Mouse (Mus musculus): ENCODE results near the gene Rsph1. TPM values are rescaled to one million over a fixed set of nuclear protein-coding genes. Genes with fewer than 3 reads are reported as not detected.

Gene Rsph1
- polyA plus RNA-seq, 1 experiment from 2014 or later: 1.1 TPM

- 76% methylated on average over 6 of the region's 6 CpGs for WGBS
- no peak for ATAC-seq (ENCODE audit: insufficient number of reproducible peaks, insufficient read depth, low FRiP score, low TSS enrichment)
- Histone ChIP-seq H3K36me3 (no peaks in the 10 kb centered on the region), H3K9ac (no peak overlapping the region), H3K9me3 (no peaks in the 10 kb centered on the region), H3K27ac (no peak overlapping the region), H3K4me3 (no peak overlapping the region), H3K27me3 (no peaks in the 10 kb centered on the region), H3K4me2 (replicated peaks) (no peak overlapping the region), H3K4me1 (peaks cover 5% of the 10 kb centered on the region; the same call in 1 of the 2 replicates)
These were observed 38.8 kb upstream of the Rsph1 start for GRCm38 (mm10) chr17:31315993-31316392.

GRCm38 (mm10) chr17:31315046-31315792 lies 38.0 kb upstream of the Rsph1 start:
- WGBS: 35% methylated on average over 13 of the region's 13 CpGs
- H3K27ac ChIP-seq: no peak overlapping the region
- H3K27me3 ChIP-seq: no peaks in the 10 kb centered on the region
- H3K4me1 ChIP-seq: peaks cover 5% of the 10 kb centered on the region; the same call in 1 of the 2 replicates
- H3K36me3 ChIP-seq: no peaks in the 10 kb centered on the region
- H3K9me3 ChIP-seq: no peaks in the 10 kb centered on the region
- ATAC-seq (ENCODE audit: insufficient number of reproducible peaks, insufficient read depth, low FRiP score, low TSS enrichment): no peak
- H3K9ac ChIP-seq: no peak overlapping the region
- no peak overlapping the region for H3K4me3 ChIP-seq
- no peak overlapping the region for H3K4me2 ChIP-seq (replicated peaks)

- ATAC-seq (ENCODE audit: insufficient number of reproducible peaks, insufficient read depth, low FRiP score, low TSS enrichment): no peak
- H3K36me3 ChIP-seq: no peaks in the 10 kb centered on the region
These were observed 35.5 kb upstream of the Rsph1 start for GRCm38 (mm10) chr17:31312648-31313047.

GRCm38 (mm10) chr17:31311047-31311446 lies 33.9 kb upstream of the Rsph1 start:
- ATAC-seq (ENCODE audit: insufficient number of reproducible peaks, insufficient read depth, low FRiP score, low TSS enrichment): no peak
- H3K27ac ChIP-seq: no peak overlapping the region
- no peaks in the 10 kb centered on the region for H3K27me3 ChIP-seq
- H3K4me1 ChIP-seq: peaks cover 14% of the 10 kb centered on the region; the same call in 1 of the 2 replicates
- H3K9ac ChIP-seq: no peak overlapping the region
- H3K4me2 ChIP-seq (replicated peaks): no peak overlapping the region
- H3K36me3 ChIP-seq: no peaks in the 10 kb centered on the region
- H3K4me3 ChIP-seq: no peak overlapping the region
- no peaks in the 10 kb centered on the region for H3K9me3 ChIP-seq
- WGBS: 79% methylated on average over 9 of the region's 9 CpGs

More at GRCm38 (mm10) chr17:31312648-31313047, 35.5 kb upstream of the Rsph1 start:
- no peak overlapping the region for H3K4me3 ChIP-seq
- H3K27me3 ChIP-seq: no peaks in the 10 kb centered on the region
- H3K9ac ChIP-seq: no peak overlapping the region
- H3K4me2 ChIP-seq (replicated peaks): no peak overlapping the region
- no peaks in the 10 kb centered on the region for H3K9me3 ChIP-seq
- WGBS: 62% methylated on average over 10 of the region's 10 CpGs
- no peak overlapping the region for H3K27ac ChIP-seq
- peaks cover 14% of the 10 kb centered on the region; the same call in 1 of the 2 replicates for H3K4me1 ChIP-seq

GRCm38 (mm10) chr17:31309281-31309793 lies 32.2 kb upstream of the Rsph1 start:
- Histone ChIP-seq H3K9ac (no peak overlapping the region), H3K4me2 (replicated peaks) (no peak overlapping the region), H3K4me1 (peaks cover 18% of the 10 kb centered on the region; the same call in 1 of the 2 replicates), H3K27me3 (no peaks in the 10 kb centered on the region), H3K36me3 (no peaks in the 10 kb centered on the region), H3K9me3 (no peaks in the 10 kb centered on the region), H3K27ac (no peak overlapping the region), H3K4me3 (no peak overlapping the region)
- WGBS: 25% methylated on average over 6 of the region's 6 CpGs
- ATAC-seq (ENCODE audit: insufficient number of reproducible peaks, insufficient read depth, low FRiP score, low TSS enrichment): no peak

- no peak for ATAC-seq (ENCODE audit: insufficient number of reproducible peaks, insufficient read depth, low FRiP score, low TSS enrichment)
- Histone ChIP-seq H3K27ac (no peak overlapping the region), H3K27me3 (no peaks in the 10 kb centered on the region), H3K4me2 (replicated peaks) (no peak overlapping the region), H3K4me1 (peaks cover 18% of the 10 kb centered on the region; the same call in 1 of the 2 replicates), H3K4me3 (no peak overlapping the region), H3K9ac (no peak overlapping the region), H3K36me3 (no peaks in the 10 kb centered on the region), H3K9me3 (no peaks in the 10 kb centered on the region)
- WGBS: 91% methylated on average over 7 of the region's 7 CpGs
These were observed 31.2 kb upstream of the Rsph1 start for GRCm38 (mm10) chr17:31308291-31308816.

GRCm38 (mm10) chr17:31307756-31308155 lies 30.6 kb upstream of the Rsph1 start:
- no peak overlapping the region for H3K4me3 ChIP-seq
- H3K4me1 ChIP-seq: peaks cover 18% of the 10 kb centered on the region; the same call in 1 of the 2 replicates
- ATAC-seq (ENCODE audit: insufficient number of reproducible peaks, insufficient read depth, low FRiP score, low TSS enrichment): no peak
- 66% methylated on average over 3 of the region's 3 CpGs for WGBS
- no peaks in the 10 kb centered on the region for H3K36me3 ChIP-seq
- H3K4me2 ChIP-seq (replicated peaks): no peak overlapping the region
- no peaks in the 10 kb centered on the region for H3K9me3 ChIP-seq
- no peak overlapping the region for H3K9ac ChIP-seq
- H3K27ac ChIP-seq: no peak overlapping the region
- no peaks in the 10 kb centered on the region for H3K27me3 ChIP-seq

- H3K4me3 ChIP-seq: no peak overlapping the region
- no peak overlapping the region for H3K27ac ChIP-seq
- no peak for ATAC-seq (ENCODE audit: insufficient number of reproducible peaks, insufficient read depth, low FRiP score, low TSS enrichment)
- 9% methylated on average over 5 of the region's 5 CpGs for WGBS
- no peaks in the 10 kb centered on the region for H3K27me3 ChIP-seq
- H3K36me3 ChIP-seq: no peaks in the 10 kb centered on the region
- no peaks in the 10 kb centered on the region for H3K9me3 ChIP-seq
- peaks cover 18% of the 10 kb centered on the region; the same call in 1 of the 2 replicates for H3K4me1 ChIP-seq
- no peak overlapping the region for H3K4me2 ChIP-seq (replicated peaks)
- H3K9ac ChIP-seq: no peak overlapping the region
These were observed 28.6 kb upstream of the Rsph1 start for GRCm38 (mm10) chr17:31305776-31306120.

- ATAC-seq (ENCODE audit: insufficient number of reproducible peaks, insufficient read depth, low FRiP score, low TSS enrichment): no peak
- Histone ChIP-seq H3K4me1 (peaks cover 18% of the 10 kb centered on the region; the same call in 1 of the 2 replicates), H3K4me3 (no peak overlapping the region), H3K27me3 (no peaks in the 10 kb centered on the region), H3K4me2 (replicated peaks) (no peak overlapping the region), H3K36me3 (no peaks in the 10 kb centered on the region), H3K27ac (no peak overlapping the region), H3K9ac (no peak overlapping the region), H3K9me3 (no peaks in the 10 kb centered on the region)
- whole genome bisulfite sequencing: 24% methylated on average over 12 of the region's 12 CpGs
These were observed 28.0 kb upstream of the Rsph1 start for GRCm38 (mm10) chr17:31304895-31305775.

GRCm38 (mm10) chr17:31303401-31303800 lies 26.2 kb upstream of the Rsph1 start:
- WGBS: 71% methylated on average over 4 of the region's 4 CpGs
- Histone ChIP-seq H3K27ac (no peak overlapping the region), H3K27me3 (no peaks in the 10 kb centered on the region), H3K9me3 (no peaks in the 10 kb centered on the region), H3K36me3 (no peaks in the 10 kb centered on the region), H3K9ac (no peak overlapping the region), H3K4me2 (replicated peaks) (no peak overlapping the region), H3K4me3 (no peak overlapping the region), H3K4me1 (peaks cover 9% of the 10 kb centered on the region; the same call in 1 of the 2 replicates)
- ATAC-seq (ENCODE audit: insufficient number of reproducible peaks, insufficient read depth, low FRiP score, low TSS enrichment): no peak

GRCm38 (mm10) chr17:31300736-31301135 lies 23.6 kb upstream of the Rsph1 start:
- no peaks in the 10 kb centered on the region for H3K36me3 ChIP-seq
- no peak for ATAC-seq (ENCODE audit: insufficient number of reproducible peaks, insufficient read depth, low FRiP score, low TSS enrichment)
- no peak overlapping the region for H3K27ac ChIP-seq
- no peak overlapping the region for H3K4me2 ChIP-seq (replicated peaks)
- H3K4me1 ChIP-seq: peaks cover 22% of the 10 kb centered on the region
- H3K27me3 ChIP-seq: peaks cover 22% of the 10 kb centered on the region
- no peaks in the 10 kb centered on the region for H3K9me3 ChIP-seq
- 64% methylated on average over 3 of the region's 3 CpGs for WGBS
- H3K9ac ChIP-seq: no peak overlapping the region
- no peak overlapping the region for H3K4me3 ChIP-seq
